Mouse (Mus musculus) limb, embryonic 10.5 days (tissue): ENCODE data around the gene Nkx6-2. TPM values are rescaled to one million over a fixed set of nuclear protein-coding genes. Genes with fewer than 3 reads are reported as not detected.

Experiments
- DNase-seq: peaks from one replicate; pipeline ENCODE4 v3.0.0-alpha.2; 2017; ENCODE audit warnings: low spot score
- H3K27ac ChIP-seq: fragments of 300-500 bp; sonication (generic); 2 replicates; pipeline ENCODE4 v1.5.1; 2016; ENCODE audit warnings: mild to moderate bottlenecking
- H3K27me3 ChIP-seq: fragments of 300-500 bp; sonication (generic); 2 replicates; pipeline ENCODE4 v1.6.1; 2016; ENCODE audit warnings: low read depth, mild to moderate bottlenecking; ENCODE audit not compliant: poor library complexity, severe bottlenecking
- H3K36me3 ChIP-seq: fragments of 300-500 bp; sonication (generic); 2 replicates; pipeline ENCODE4 v1.6.1; 2016; ENCODE audit warnings: mild to moderate bottlenecking, moderate library complexity
- H3K4me1 ChIP-seq: fragments of 300-500 bp; sonication (generic); 2 replicates; pipeline ENCODE4 v1.6.1; 2016
- H3K4me3 ChIP-seq: fragments of 300-500 bp; sonication (generic); 2 replicates; pipeline ENCODE4 v1.5.1; 2016; ENCODE audit warnings: mild to moderate bottlenecking, moderate library complexity
- H3K9me3 ChIP-seq: fragments of 300-500 bp; sonication (generic); replicated peaks from 2 replicates; pipeline ENCODE4 v1.6.1; 2016; ENCODE audit warnings: mild to moderate bottlenecking
- WGBS: fragments of 180-500 bp; shearing (Covaris S2); methylation state at CpG from one replicate; pipeline ENCODE4 v1.1.7; 2016; 5-methylcytosine and 5-hydroxymethylcytosine counted together
- polyA plus RNA-seq: library from polyadenylated mRNA; unstranded; fragments of >200 nt; fragmentation: Nextera tagmentation; extraction: Ambion mirVana; gene quantifications from 2 replicates; pipeline ENCODE4 v1.2.1, GENCODE M21; 2016

Nkx6-2 gene
- polyA plus RNA-seq, 1 experiment from 2014 or later, result not detected

GRCm38 (mm10) chr7:139556746-139557526 lies 25.7 kb downstream of the Nkx6-2 start:
- WGBS, result 38% methylated on average over 10 of the region's 10 CpGs
- H3K27ac ChIP-seq, result no peak overlapping the region
- no peak overlapping the region for H3K4me3 ChIP-seq
- no peaks in the 10 kb centered on the region for H3K27me3 ChIP-seq
- H3K36me3 ChIP-seq, result no peaks in the 10 kb centered on the region
- no peak for DNase-seq
- H3K9me3 ChIP-seq, result no peaks in the 10 kb centered on the region
- H3K4me1 ChIP-seq, result no peaks in the 10 kb centered on the region

GRCm38 (mm10) chr7:139556331-139556730 lies 26.3 kb downstream of the Nkx6-2 start:
- H3K27ac ChIP-seq, result no peak overlapping the region
- no peaks in the 10 kb centered on the region for H3K9me3 ChIP-seq
- 76% methylated on average over 5 of the region's 5 CpGs for WGBS
- no peaks in the 10 kb centered on the region for H3K27me3 ChIP-seq
- H3K4me1 ChIP-seq, result no peaks in the 10 kb centered on the region
- H3K4me3 ChIP-seq, result no peak overlapping the region
- DNase-seq, result no peak
- no peaks in the 10 kb centered on the region for H3K36me3 ChIP-seq

GRCm38 (mm10) chr7:139551519-139551918 lies 31.1 kb downstream of the Nkx6-2 start:
- H3K9me3 ChIP-seq, result no peaks in the 10 kb centered on the region
- no peak overlapping the region for H3K27ac ChIP-seq
- H3K27me3 ChIP-seq, result no peaks in the 10 kb centered on the region
- DNase-seq, result no peak
- H3K36me3 ChIP-seq, result no peaks in the 10 kb centered on the region
- H3K4me1 ChIP-seq, result peaks cover 6% of the 10 kb centered on the region; the same call in 1 of the 2 replicates
- WGBS, result 80% methylated on average over 2 of the region's 2 CpGs
- no peak overlapping the region for H3K4me3 ChIP-seq

GRCm38 (mm10) chr7:139550086-139550783 lies 32.4 kb downstream of the Nkx6-2 start:
- Histone ChIP-seq H3K4me1 (peaks cover 9% of the 10 kb centered on the region; the same call in 1 of the 2 replicates), H3K4me3 (no peak overlapping the region), H3K27me3 (no peaks in the 10 kb centered on the region), H3K9me3 (no peaks in the 10 kb centered on the region), H3K27ac (no peak overlapping the region), H3K36me3 (no peaks in the 10 kb centered on the region)
- no peak for DNase-seq
- 92% methylated on average over 3 of the region's 3 CpGs for WGBS

- no peak overlapping the region for H3K4me3 ChIP-seq
- no peaks in the 10 kb centered on the region for H3K9me3 ChIP-seq
- no peak for DNase-seq
- H3K36me3 ChIP-seq, result no peaks in the 10 kb centered on the region
- H3K27ac ChIP-seq, result no peak overlapping the region
- WGBS, result 90% methylated on average over 2 of the region's 2 CpGs
- no peaks in the 10 kb centered on the region for H3K27me3 ChIP-seq
- H3K4me1 ChIP-seq, result peaks cover 14% of the 10 kb centered on the region; the same call in 1 of the 2 replicates
Measured at GRCm38 (mm10) chr7:139547325-139547724, 35.3 kb downstream of the Nkx6-2 start.

GRCm38 (mm10) chr7:139544706-139545625 lies 37.6 kb downstream of the Nkx6-2 start:
- 81% methylated on average over 12 of the region's 12 CpGs for WGBS
- DNase-seq, result no peak
- H3K27me3 ChIP-seq, result no peaks in the 10 kb centered on the region
- no peak overlapping the region for H3K27ac ChIP-seq
- H3K9me3 ChIP-seq, result no peaks in the 10 kb centered on the region
- no peak overlapping the region for H3K4me3 ChIP-seq
- H3K4me1 ChIP-seq, result peaks cover 14% of the 10 kb centered on the region; the same call in 1 of the 2 replicates
- no peaks in the 10 kb centered on the region for H3K36me3 ChIP-seq

GRCm38 (mm10) chr7:139541422-139541821 lies 41.2 kb downstream of the Nkx6-2 start:
- no peaks in the 10 kb centered on the region for H3K27me3 ChIP-seq
- DNase-seq, result no peak
- 91% methylated on average over 6 of the region's 6 CpGs for WGBS

GRCm38 (mm10) chr7:139540601-139541000 lies 42.0 kb downstream of the Nkx6-2 start:
- no peaks in the 10 kb centered on the region for H3K27me3 ChIP-seq
- no peaks in the 10 kb centered on the region for H3K36me3 ChIP-seq
- H3K9me3 ChIP-seq, result no peaks in the 10 kb centered on the region
- no peak for DNase-seq
- peaks cover 9% of the 10 kb centered on the region; the same call in 1 of the 2 replicates for H3K4me1 ChIP-seq
- no peak overlapping the region for H3K27ac ChIP-seq
- H3K4me3 ChIP-seq, result no peak overlapping the region
- WGBS, result 76% methylated on average over 1 of the region's 1 CpGs

More at GRCm38 (mm10) chr7:139541422-139541821, 41.2 kb downstream of the Nkx6-2 start:
- Histone ChIP-seq H3K4me3 (no peak overlapping the region), H3K27ac (no peak overlapping the region), H3K9me3 (no peaks in the 10 kb centered on the region), H3K36me3 (no peaks in the 10 kb centered on the region), H3K4me1 (peaks cover 9% of the 10 kb centered on the region; the same call in 1 of the 2 replicates)

- Histone ChIP-seq H3K27ac (no peak overlapping the region), H3K4me1 (no peaks in the 10 kb centered on the region), H3K4me3 (no peak overlapping the region), H3K9me3 (no peaks in the 10 kb centered on the region), H3K36me3 (no peaks in the 10 kb centered on the region), H3K27me3 (no peaks in the 10 kb centered on the region)
- WGBS, result 79% methylated on average over 2 of the region's 2 CpGs
- no peak for DNase-seq
Measured at GRCm38 (mm10) chr7:139538541-139538940, 44.1 kb downstream of the Nkx6-2 start.

- 93% methylated on average over 9 of the region's 9 CpGs for WGBS
- DNase-seq, result no peak
- Histone ChIP-seq H3K4me3 (no peak overlapping the region), H3K9me3 (no peaks in the 10 kb centered on the region), H3K4me1 (no peaks in the 10 kb centered on the region), H3K27ac (no peak overlapping the region), H3K27me3 (peaks cover 4% of the 10 kb centered on the region; the same call in 1 of the 2 replicates), H3K36me3 (no peaks in the 10 kb centered on the region)
Measured at GRCm38 (mm10) chr7:139537831-139538230, 44.8 kb downstream of the Nkx6-2 start.

GRCm38 (mm10) chr7:139536831-139537230 lies 45.8 kb downstream of the Nkx6-2 start:
- no peak for DNase-seq
- Histone ChIP-seq H3K27me3 (peaks cover 14% of the 10 kb centered on the region), H3K27ac (no peak overlapping the region), H3K36me3 (no peaks in the 10 kb centered on the region), H3K4me3 (no peak overlapping the region), H3K4me1 (no peaks in the 10 kb centered on the region), H3K9me3 (no peaks in the 10 kb centered on the region)
- WGBS, result 97% methylated on average over 2 of the region's 2 CpGs

- Histone ChIP-seq H3K4me1 (no peaks in the 10 kb centered on the region), H3K27me3 (peaks cover 18% of the 10 kb centered on the region), H3K27ac (no peak overlapping the region), H3K36me3 (no peaks in the 10 kb centered on the region), H3K9me3 (no peaks in the 10 kb centered on the region), H3K4me3 (no peak overlapping the region)
- no peak for DNase-seq
- 71% methylated on average over 5 of the region's 5 CpGs for WGBS
Measured at GRCm38 (mm10) chr7:139536331-139536730, 46.3 kb downstream of the Nkx6-2 start.
